Mouse (Mus musculus): ENCODE data around the gene Tmem220.

- TF ChIP-seq CTCF (IDR thresholded peaks at IDR 0.05; ENCODE audit: extremely low read depth, insufficient read depth, insufficient read length, insufficient replicate concordance) (no peak), POLR2A (IDR thresholded peaks at IDR 0.05; ENCODE audit: low read depth, low read length) (no peak)
Observed at GRCm38 (mm10) chr11:66981336-66982115, 43.4 kb upstream of the Tmem220 start.

Data from spleen, adult 2 months (tissue).